Mouse (Mus musculus) lung, postnatal 14 days (tissue): Measurements from ENCODE around the gene Mug2.
"Not testable (repeated sequence)": the region's sequence is repeated elsewhere in the genome, so short reads cannot be mapped to it uniquely, and the experiment has no call there.

ENCODE experiments used
- DNase-seq: peaks from one replicate; pipeline ENCODE4 v3.0.0; 2021

Mug2 gene

DNA sequence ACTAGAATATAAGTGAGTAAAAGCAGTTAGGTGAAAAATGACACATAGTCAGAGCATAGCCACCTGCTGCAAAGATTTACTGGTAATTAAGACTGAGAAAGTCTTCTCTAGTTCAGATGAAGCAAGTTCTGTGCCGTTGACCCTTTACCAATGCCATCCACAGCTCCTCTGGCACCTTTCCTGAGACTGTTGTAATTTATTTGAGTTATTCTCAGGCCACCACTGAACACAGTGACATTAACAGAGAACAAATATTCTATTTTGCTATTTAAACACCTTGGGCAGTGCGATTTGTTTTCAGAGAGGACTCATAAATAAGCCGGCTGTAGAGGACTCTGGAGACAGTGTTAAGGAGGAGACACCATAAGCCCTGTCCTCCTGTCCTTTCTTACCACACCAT is at the start of gene Mug2:
Gene Mug2, plus strand, starts transcription at position 301 of the 400 bp plus-strand sequence.
- not testable (repeated sequence) for DNase-seq

DNA sequence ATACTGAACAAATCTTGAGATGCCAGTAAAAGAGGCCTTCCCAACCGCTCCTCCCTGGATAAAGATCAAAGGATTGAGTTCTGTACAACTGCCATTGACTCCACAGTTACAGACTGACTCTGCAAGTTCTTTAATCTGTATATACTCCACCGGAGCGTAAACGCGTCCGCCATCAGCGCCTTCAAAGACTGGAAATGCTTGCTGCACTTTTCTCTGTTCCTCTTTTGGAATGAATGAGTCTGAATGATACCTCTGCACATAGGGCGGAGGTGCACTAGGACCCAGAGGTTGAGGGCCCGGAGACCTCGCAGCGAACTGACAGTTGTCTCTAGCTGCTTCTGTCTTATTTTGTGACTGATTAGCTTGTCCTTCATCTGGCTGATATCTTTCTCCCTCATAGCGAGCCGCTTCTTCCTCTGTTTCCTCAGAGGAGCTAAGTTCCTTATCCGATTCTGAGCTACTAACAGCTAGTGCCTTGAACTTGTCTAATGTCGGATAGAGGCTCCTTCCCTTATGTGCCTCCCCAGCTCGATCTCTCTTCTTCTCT is 48.7 kb upstream of the Mug2 start:
- not testable (repeated sequence) for DNase-seq

DNA sequence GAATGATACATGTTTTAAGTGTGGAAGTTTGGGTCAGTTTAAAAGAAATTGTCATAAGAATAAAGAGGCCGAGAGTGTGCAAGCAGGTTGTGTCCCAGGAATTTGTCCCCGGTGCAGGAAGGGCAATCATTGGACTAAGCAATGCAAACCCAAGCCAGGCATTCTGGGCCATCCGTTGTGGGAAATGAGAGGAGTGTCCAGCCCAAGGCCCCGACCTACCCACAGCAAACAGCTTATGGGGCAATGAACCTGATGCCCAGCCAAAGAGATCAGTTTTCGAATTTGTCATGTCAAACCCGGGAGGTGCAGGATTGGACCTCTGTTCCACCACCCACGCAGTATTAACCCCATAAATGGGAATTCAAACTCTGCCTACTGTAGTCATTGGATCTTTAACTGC is 30.9 kb upstream of the Mug2 start:
- DNase-seq = no peak

DNA sequence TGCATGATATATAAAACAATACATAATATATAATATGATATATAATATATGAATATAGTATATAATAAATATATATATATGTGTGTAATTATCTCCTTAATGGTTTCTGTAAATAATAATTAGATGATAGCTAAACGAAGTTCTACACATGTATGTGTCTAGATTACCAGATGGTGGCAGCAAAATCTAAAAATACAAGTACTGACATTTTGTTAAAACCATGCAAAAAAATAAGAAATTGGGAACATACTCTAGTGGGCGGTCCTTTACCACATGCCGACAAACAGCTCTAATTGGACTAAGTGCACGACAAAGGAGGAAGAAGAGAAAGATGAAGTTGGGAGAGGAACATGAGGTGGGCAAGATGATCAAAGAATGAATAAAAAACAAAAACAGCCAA is 94.3 kb downstream of the Mug2 start:
- no peak for DNase-seq

DNA sequence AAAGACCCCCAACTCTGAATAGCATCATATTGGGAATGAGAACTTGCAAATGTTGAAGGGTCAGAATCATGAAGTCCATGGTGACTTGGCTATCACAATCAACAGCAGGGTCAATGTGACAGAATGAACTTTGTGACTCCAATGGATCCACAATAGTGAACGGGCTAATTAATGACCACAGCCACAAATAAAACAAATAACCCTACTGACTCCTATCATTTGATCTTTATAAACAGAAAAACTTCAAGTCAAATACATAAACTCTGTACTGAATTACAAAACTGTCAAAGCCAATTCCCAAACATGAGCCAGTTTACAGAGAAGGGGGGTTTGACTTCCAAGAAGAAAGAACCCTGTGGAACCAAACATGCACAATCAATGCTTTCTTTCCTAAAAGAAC is 95.1 kb downstream of the Mug2 start:
- DNase-seq = no peak

DNA sequence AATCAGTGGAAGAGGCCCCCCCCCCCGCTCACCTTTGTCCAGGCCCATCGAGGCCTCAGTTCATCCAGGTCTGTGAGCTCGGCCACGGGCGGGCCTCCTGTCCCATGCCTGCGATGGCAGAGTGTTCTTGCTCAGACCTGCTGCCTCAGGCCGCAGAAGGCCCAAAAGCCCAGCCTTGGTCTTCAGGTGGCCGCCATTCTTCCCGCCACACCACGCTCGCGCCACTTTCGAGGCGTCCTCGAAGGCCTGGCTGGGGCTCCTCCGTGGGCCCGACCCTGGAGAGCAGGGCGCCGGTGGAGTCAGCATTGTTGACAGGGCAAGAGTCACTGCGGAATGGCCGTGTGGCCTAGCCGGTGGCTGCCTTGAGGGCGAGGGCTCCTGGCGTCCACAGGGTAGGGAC is 110.4 kb downstream of the Mug2 start:
- DNase-seq = no peak

DNA sequence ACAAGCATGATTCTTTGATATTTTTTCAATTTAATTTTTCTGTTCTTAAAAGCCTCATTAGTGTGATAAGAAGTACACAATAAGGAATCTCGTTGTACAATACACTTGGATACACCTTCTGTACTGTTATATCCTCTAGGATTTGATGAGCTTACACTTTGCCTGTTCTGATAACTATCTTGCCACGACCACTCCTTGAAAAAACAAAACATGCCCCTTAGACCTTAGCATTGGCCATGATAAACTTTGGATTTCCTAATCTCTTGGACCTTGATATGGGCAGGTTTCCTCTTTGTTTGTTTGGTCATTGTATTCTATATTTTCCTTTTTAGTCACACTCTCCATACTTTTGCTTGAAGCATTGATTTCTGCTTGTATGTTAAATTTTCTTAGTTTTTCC is 123.0 kb downstream of the Mug2 start:
- DNase-seq = no peak
